Mouse (Mus musculus) olfactory bulb, adult 2 months (tissue): ENCODE results near the gene Lsm4.

Source experiments
- CTCF ChIP-seq: fragments of 200-500 bp; IDR thresholded peaks from 2 replicates; pipeline ENCODE4 v1.5.1; 2012; ENCODE audit warnings: low read depth, mild to moderate bottlenecking, low read length, moderate library complexity; ENCODE audit not compliant: insufficient read depth
- POLR2A ChIP-seq: fragments of 200-500 bp; IDR thresholded peaks from 2 replicates; pipeline ENCODE4 v1.6.1; 2012; ENCODE audit warnings: mild to moderate bottlenecking, low read depth, low read length, moderate library complexity; ENCODE audit not compliant: insufficient read depth

DNA sequence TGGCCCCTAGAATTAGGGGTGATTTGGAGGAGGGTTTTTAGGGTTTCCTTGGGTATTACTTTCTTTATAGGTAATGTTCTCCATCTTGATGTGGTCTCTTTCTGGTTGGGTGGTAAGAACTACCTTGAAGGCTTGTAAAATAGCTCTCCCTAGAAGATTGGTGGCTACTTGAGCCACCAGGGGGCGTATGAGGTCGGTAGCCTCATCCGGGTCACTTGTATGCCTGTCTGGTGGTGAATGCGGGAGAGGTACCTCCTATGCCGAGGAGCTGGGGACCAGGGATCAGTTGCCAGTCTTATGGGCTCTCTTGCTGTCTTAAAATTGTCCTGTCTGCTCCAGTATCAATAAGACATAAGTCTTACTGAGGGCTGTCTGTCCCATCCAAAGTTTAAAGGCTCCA, 47.9 kb upstream of the Lsm4 start:
- TF ChIP-seq CTCF (no peak), POLR2A (no peak)
